Mouse (Mus musculus) natural killer cell, adult 2 months (primary cell): ENCODE results near the gene Mmp14.

Source experiments
- DNase-seq, 2 experiments: peaks; one replicate each; pipeline ENCODE4 v3.0.0; 2022; ENCODE audit warnings: low spot score in 2 of 2

Mmp14 gene

GRCm38 (mm10) chr14:54431334-54432077 is at the start of gene Mmp14:
TSS of gene Mmp14 (plus strand) at chr14:54431612.
- DNase-seq = no peak

- DNase-seq = no peak
Observed at GRCm38 (mm10) chr14:54381816-54382215, 49.6 kb upstream of the Mmp14 start.

- DNase-seq = no peak
Observed at GRCm38 (mm10) chr14:54382641-54383040, 48.8 kb upstream of the Mmp14 start.

DNA sequence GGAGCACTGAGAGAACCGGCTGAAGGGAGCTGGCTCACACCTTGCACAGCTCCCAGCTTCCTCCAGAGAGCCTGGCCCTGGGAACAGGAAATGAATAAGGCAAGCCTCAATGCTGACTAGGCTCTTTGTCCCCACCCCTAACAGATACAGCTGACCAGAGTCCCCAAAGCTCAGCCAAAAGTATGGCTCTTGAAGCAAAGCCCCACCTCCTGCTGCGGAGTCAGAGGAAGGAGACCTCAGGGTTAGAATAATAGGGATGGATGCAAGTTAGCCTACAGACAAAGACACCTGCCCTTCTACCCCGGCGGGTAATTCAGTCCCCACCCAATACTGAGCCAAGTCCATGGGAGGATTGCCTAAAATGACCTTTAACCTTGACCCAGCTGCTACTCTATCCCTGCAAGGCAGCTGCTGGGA is 48.0 kb upstream of the Mmp14 start:
- no peak for DNase-seq

GRCm38 (mm10) chr14:54384396-54384795 is 47.0 kb upstream of the Mmp14 start:
- DNase-seq = no peak

DNA sequence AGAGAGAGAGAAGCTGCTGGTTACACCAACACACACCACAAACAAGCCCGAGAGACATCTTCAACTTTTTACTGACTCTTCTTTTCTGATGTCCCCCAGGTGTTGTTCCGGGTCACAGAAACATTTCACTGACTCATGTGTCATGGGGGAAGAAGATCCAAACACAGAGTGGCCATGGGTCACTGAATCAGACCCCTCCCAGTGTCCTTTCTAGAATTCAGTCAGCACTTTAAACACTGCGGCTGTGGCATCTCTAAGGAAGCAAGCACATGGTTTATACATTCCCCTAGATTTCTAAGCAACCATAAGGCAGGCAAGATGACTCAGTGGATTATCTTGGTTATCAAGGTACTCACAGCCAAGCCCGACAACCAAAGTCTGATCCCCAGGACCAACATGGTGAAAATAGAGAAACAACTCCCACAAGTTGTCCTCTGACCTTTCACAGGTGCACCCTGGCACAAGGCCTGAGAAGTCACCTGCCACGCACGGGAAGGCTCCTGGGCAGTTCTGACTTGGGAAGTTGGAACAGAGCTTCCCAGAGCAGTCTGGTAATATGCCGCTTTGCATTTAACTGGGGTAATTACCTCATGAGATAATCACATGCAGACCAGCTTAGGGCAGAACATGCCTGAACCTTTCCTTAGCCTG is 45.3 kb upstream of the Mmp14 start:
- DNase-seq = no peak

DNA sequence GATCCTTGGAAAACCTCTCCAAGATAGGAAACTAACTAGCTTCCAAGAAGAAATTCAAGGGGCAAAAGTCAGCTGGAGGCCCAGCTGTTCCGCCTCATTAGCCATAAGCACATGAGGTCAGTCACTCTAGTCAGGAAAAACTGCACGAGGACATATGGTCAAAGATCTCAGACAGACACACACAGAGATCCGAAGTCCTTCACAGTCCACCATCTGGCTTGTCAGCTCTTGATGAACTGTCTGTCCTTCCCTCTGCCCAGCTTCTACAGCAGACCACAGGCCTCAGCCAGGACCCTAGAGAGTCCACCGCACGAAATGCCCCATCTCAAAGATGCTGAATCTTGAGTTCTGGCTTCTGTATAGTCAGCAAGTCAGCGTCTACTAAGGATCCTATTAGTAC is 43.9 kb upstream of the Mmp14 start:
- no peak for DNase-seq

DNA sequence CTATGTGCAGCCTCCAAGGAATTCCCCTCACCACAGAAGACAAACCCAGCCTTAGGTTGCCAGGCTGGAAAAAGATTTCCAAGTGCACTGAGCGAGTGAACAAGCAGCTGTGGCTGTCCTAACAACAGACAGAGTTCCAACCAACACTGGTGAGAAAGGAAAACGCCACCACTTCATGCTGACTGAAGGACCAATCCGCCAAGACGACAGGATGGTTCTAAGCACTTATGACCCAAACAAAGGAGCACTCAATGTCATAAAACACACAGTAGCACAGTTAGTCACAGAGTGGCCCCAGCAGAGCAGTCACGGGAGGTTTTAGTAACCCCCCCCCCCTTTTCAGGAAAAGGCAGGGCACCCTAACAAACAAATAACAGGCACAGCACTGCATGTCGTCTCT is 40.6 kb upstream of the Mmp14 start:
- DNase-seq = no peak

- no peak for DNase-seq
Observed at GRCm38 (mm10) chr14:54393794-54394193, 37.6 kb upstream of the Mmp14 start.

- DNase-seq = no peak
Observed at GRCm38 (mm10) chr14:54394309-54394708, 37.1 kb upstream of the Mmp14 start.

DNA sequence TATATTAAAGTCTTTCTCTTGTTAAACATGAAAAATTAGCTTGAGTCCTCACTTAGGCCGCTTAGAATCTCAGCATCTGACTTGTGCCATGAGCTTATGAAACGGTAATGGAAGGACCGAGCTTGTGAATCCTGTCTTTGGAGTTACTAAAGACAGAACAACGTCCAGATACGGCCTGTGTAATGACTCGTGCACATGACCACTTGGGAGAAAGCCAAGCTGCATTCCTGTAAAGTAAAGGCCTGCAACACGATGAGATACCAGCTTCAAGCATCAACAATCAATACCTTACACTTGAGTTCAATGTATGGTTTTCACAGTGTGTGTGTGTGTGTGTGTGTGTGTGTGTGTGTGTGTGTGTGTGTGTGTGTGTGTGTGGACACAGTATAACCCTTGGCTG is 34.7 kb upstream of the Mmp14 start:
- no peak for DNase-seq

DNA sequence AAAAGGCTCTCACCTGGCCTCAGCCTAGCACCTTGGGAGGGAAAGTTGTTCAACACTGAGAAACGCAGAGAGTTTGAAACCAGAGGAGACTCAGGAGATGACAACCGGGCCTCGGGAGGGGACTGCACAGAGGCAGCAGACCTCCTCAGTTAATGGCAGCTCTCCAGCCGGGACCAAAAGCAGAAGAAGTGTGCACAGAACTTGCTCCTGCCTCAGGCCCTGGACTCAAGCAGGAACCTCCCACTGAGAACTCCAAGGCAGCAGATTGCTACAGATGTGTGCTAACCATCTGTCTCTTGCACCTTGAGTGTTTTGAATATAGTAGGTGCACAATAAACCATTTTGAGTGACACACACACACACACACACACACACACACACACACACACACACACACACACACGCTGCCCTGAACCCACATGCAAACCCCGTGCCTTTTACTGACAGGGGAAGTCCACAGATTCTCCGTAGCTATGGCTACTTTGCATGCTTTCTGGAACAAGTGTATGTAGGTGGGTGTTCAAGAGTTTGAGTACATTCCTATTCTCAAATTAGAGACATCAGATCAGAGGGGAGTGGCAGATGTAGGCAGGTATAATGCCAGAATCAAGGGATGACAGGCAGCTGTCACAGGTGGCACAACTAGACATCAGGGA is 33.4 kb upstream of the Mmp14 start:
- DNase-seq = peak; percentile 9 to 10

DNA sequence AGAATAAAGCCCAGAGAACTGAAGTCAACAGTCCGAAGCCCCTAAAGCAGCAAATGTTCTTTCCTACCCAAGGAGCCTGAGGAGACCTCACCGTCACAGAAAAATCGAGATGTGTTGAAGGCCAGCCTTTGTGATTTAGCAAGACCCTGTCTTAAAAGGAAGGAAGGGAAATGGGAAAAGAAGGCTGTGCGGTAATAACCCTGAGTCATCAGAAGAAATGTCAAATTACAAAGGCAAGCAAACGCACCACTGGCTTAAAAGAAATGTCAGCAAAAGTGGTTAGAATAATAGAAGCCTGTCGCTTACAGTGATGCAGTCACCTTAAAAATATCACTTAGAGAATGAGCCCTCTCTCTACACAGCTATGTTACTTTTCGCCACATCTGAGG is 32.9 kb upstream of the Mmp14 start:
- DNase-seq = no peak

DNA sequence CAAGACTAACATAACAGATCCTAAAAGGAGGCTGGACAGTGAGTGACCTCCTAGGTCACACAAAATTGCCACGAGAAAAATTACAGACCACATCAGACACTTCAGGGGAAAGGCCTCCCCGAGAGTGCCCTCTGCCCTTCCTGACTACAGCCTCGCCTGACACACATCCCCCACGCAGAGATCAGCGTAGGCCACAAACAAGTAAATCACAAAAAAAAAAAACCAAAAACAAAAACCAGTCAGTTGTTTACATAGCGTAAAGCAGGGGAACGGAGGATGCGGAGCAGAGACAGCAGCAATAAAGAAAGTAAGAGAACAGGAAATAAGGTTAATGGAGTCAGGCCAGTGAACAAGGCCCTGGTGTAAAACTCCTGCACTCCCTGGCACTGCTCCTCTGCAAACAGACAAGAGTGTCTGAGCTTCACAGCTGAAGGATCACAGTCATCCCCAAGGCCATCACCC is 32.5 kb upstream of the Mmp14 start:
- DNase-seq = peak; percentile 50 to 67

DNA sequence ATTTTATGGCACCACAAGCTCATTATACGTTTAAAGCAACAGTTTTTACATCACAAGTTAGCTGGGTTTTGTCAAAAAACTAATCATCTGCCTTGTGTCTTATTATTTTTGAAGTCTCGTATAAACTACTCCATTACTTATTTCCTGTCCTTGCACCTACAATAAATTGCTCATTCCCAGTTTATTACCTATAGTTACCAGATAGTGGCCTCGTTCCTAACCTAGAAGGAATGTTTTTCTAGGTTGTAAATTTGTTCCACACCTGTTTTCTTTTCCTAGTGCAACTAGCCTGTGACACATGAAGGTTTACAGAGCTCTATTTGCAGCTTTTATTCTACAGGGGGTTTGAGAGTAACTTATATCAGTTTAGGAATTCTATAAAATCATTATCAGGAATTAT is 29.7 kb upstream of the Mmp14 start:
- no peak for DNase-seq

DNA sequence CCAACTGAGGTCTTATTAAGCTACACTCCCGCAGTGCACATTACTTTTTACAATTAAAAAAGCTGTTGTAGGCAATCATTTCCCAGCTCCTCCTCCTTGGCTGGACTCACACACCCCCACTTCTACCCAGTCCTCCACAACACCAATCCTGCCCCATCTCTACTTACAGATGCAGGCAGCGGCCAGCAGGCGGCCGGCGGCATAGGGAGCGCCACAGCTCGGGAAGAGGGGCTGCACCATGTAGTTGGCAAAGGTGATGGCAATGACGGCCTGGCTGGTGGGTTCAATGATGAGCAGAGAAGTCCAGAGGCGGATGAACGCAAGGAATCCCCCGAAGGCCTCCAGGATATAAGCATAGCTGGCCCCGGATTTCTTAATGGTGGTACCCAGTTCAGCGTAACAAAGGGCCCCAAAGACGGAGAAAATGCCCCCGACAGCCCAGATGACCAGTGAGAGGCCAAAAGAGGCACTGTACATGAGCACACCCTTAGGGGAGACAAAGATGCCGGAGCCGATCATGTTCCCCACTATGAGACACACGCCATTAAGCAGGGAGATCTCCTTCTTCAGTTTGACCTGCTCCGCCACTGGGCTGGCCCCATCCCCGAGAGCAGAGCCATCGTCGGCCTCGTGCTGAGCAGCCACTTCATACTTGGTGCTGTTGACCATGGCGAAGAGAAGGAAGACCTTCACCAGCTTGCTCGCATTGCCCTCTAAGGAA is 22.9 kb upstream of the Mmp14 start:
- no peak for DNase-seq

- DNase-seq = peak in 1 of 2 experiments; percentile 33
Observed at GRCm38 (mm10) chr14:54409057-54409645, 22.3 kb upstream of the Mmp14 start.

GRCm38 (mm10) chr14:54409980-54410810 is 21.2 kb upstream of the Mmp14 start:
- DNase-seq = no peak

DNA sequence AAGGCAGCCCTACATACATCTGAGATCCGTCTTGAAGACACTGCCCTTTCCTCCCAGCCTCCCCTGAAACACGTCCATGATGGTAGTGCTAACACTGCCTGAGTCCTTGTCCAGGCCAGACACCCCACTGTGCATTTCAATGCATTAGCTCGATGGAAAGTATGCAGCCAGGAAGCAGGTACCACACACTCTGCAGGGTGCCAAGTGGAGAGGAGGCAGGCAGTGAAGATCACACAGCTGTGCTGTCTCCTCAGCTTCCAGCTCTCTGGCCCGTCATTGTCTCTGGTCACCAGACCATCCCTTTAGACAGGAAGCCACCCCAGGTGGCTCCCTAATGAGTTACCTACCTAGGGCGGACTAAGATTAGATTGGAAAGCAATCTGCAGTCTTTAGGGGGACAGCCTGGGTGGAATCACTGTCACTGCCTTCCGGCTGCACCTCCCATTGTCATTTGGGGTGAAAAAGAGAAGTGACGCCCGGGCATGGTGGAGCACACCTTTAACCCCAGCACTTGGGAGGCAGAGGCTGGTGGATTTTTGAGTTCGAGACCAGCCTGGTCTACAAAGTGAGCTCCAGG is 19.3 kb upstream of the Mmp14 start:
- no peak for DNase-seq

DNA sequence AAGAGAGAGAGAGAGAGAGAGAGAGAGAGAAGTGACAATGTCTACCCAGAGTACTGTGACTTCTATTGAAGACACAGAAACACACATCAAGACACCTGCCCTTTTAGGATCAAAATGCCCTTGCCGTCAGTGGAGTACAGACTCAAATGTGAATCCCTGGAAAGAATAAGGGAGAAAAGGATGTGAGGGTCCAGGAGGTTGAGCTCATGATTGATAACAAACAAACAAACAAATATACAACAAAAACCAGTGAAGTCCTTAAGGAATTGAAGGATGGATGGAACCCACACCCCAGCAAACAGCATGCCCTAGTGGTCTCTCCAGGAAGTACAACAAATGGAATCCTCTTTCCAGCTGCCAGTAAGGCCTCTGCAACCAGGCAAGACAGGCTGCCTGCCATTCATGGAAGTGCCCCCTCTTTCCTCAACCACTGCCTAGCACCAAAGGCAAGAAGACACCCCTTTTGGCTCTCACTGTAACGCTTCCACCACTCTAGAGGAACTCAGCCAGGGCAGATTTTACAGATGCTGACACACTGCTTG is 18.7 kb upstream of the Mmp14 start:
- DNase-seq = no peak
